Mouse (Mus musculus) heart, postnatal 10 days (tissue): ENCODE data around the gene Gpam. TPM values are rescaled to one million over a fixed set of nuclear protein-coding genes. Genes with fewer than 3 reads are reported as not detected.

Experiments
- DNase-seq, 2 experiments: peaks; one replicate each; pipeline ENCODE4 v3.0.0; 2021
- intact Hi-C: fragments of 180-260 bp; cut with DNase I; formaldehyde crosslinking; loops from one replicate; pipeline ENCODE4 v1.15.1; 2025
- total RNA-seq, 2 experiments: library from RNA; stranded (reverse); gene quantifications; 2 replicates each; pipeline ENCODE4 v1.2.3; 2021

Gene Gpam
- total RNA-seq, 2 experiments from 2014 or later, result 128 to 164 TPM

DNA sequence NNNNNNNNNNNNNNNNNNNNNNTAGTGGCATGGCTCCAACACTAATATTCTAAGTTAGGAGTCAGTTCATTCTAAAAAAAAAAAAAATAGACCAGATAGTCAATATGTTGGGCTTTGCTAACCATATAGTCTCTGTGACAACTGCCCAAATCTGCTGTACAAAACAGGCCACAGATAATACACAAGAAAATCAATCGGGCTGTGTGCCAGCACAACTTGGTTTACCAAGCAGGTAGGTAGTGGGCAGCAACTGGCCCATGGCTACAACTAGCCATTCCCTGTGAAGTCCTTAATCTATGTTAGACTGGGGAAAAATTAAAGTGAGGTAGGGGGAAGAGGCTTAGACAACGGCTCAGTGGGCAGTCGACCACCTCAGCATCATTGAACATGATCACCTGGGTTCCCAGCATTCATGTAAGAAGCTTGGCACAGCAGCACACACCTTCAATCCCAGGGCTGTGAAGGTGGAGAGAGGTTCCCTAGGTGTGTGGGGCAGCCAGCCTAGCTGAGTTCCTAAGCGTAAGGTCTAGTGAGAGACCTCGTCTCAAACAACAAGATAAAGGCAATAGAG, 12.1 kb downstream of the Gpam start:
- DNase-seq, result no peak
- intact Hi-C loops, result no loop called here

DNA sequence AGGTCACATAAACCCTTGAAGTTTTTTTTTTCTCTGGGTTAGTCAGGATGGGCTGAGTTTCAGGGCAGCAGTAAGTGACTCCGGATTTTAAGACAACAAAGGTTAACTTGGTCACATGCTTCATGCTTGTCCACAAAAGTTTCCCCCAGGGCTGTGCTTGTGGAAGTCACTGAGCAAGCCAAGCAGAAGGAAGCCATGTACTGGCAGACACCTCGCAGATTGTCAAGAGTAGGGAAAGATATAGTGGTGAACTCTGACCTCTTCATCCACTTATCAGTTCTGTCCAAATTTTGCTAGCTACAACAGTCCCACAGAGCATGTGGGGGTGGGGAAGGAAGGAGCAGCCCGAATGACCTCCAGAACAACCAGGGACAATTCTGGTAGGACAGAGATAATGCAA, 19.1 kb downstream of the Gpam start:
- intact Hi-C loops, result loop anchor here (10.0 kb wide), 1 partner anchor 197 kb away; no protein-coding TSS in a partner anchor
- no peak for DNase-seq

DNA sequence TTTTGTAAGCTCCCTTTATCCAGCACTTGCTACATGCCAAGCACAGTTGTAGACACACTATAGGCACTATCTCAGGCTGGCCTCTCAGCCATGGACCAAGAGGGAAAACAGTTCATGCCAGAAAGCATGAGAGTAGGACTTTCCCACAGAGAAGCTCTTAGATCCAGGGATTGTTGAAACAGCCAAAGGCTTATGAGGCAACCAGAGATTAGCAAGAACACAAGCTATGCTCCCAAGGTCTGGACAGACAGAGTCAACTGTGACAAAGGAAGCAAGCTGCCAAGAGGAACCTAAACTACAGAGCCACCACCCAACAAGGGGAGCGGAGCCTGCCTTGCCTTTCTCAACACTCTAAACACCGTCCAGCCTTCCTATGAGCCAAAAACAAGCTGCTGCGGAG, 21.1 kb downstream of the Gpam start:
- intact Hi-C loops, result loop anchor here (10.0 kb wide), 1 partner anchor 199 kb away; no protein-coding TSS in a partner anchor
- peak in 1 of 2 experiments; percentile 35 for DNase-seq

DNA sequence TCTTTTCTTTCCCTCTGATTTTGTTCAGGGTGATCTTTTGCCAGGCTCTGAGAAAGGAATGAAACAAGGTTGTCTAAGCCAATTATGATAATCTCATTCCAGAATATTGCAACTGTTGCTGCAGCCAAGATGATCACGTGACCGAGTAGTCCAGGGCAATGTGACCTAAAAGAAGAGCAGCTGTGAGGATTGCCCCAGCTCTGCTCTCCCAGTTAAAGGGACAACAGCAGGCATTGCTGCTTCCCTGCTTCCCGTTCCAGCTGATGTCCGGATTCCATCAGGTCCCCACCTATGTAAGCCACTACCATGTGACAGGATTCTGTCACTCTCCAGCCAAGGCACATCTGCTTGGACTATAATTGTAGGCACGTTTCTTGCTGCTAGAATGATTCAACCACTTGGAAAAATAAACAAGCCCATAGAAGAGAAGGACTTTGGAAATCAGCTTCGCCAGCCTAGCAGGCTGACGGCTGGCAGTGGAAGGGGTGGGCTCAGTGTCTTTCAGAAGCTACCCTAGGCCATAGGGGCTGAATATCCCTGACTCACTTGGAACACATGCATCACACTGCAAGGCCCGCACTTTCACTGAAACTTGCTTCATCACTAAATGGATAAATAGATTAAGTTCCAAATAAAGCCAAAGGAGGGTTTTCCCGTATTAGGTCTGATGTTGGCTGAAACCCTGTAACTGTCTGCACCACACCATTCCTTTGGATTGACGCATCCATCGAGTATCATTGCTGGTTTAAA, 23.8 kb downstream of the Gpam start:
- peak; percentile 90 for DNase-seq
- intact Hi-C loops, result loop anchor here (10.0 kb wide), 1 partner anchor 202 kb away; no protein-coding TSS in a partner anchor

DNA sequence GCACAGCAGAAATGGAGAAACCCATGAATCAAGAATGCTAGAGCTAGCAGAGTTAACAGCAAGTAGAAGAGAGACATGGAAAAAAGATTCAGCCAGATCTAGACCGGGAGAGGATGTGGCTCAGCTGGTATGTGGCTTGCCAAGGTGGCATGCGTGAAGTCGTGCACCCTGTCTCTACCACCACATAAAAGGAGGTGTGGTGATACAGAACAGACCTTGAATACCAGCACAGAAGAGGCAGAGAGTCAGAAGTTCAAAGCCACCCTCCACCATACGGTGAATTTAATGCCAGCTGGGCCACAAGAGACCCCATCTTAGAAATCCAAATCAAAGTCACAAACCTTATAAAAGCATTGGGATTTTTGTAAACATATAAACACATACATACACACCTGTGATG, 25.4 kb downstream of the Gpam start:
- no peak for DNase-seq
- intact Hi-C loops, result loop anchor here (10.0 kb wide), 1 partner anchor 203 kb away; no protein-coding TSS in a partner anchor

DNA sequence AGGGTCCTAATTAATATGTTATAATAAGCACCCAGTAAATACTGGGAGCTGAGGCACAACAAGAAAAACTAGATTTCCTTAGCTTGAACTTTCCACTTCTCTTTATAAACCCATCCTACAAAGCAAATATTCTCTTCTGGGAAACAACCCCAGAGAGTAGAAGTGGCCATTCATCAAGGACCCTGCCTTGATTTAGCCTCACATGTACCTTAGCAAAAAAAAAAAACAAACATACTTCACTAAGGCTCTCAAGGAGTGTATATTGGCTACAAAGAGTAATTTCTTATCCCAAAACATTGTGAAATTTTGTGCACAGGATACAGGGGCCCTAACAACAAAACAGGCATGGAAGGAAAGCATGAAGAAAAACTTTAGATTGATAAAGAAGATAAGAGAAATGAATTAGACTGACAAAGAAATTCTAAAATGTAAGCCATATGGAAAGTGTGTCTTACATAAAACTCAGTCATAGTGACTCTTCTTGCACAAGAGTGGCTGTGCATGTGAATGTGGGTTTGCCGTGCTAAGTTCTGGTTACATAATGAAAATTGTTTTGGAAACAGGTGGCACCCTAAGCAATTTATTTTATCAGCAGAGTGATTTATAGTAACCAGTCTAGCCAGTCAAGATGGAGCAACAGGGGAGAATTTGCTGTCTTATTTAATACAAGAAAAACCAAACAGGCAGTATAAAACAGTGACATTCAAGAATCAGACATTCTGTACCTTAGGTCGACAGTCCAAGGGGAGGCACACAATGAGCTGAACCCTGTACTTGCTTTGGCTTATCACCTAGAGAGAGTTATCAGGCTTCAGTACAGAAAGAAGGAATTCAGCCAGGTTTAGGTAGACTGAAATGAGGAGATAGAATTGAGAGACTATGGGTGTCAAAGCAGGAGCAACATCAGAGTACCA, 26.6 kb downstream of the Gpam start:
- intact Hi-C loops, result loop anchor here (10.0 kb wide), 1 partner anchor 204 kb away; no protein-coding TSS in a partner anchor
- no peak for DNase-seq

DNA sequence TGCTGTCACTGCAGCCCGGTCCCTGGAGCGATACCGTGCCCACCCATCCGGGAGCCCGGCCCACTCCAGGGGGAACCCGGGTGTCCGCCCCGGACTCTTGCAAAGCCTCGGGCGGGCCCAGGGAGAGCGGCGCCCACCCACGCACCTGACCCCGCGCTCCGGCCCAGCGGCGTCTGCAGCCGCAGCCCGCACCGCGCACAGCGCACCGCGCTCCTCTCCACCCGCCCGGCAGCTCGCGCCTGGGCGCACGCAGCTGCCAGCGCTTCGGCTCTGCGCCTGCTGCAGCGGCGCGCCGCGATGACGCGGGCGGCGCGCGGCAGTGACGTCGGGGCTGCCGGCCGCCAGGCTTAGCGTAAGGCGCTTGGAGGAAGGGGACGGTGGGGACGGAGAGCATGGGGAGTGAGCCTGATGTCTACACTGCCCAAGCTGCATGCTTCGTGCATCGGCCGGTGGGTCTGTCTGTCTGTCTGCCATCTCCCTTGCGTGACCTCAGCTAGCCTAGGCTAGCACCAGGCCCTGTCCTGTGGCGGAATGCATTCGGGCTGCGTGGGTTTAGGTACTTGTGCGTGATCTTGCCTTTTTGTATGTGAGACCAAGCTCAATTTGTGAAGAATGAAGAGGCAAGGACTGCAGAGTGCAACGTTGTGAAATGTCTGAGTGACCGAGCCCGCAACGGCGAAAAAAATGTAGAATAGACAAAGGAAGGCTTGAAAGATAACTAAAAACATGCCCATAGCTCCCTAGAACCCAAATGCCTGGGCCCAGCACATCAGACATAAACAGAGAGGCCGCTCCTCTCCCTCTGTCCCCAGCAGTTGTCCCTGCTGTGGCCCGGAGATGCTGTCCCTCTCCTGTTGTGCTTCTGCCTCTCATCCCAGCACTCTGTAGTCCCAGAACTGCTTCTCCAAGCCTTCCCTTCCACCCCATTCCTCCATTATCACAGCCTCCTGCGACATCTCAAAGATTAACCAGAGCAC, 27.6 kb downstream of the Gpam start:
- intact Hi-C loops, result loop anchor here (10.0 kb wide), 1 partner anchor 205 kb away; no protein-coding TSS in a partner anchor
- peak; percentile 88 to 89 for DNase-seq

DNA sequence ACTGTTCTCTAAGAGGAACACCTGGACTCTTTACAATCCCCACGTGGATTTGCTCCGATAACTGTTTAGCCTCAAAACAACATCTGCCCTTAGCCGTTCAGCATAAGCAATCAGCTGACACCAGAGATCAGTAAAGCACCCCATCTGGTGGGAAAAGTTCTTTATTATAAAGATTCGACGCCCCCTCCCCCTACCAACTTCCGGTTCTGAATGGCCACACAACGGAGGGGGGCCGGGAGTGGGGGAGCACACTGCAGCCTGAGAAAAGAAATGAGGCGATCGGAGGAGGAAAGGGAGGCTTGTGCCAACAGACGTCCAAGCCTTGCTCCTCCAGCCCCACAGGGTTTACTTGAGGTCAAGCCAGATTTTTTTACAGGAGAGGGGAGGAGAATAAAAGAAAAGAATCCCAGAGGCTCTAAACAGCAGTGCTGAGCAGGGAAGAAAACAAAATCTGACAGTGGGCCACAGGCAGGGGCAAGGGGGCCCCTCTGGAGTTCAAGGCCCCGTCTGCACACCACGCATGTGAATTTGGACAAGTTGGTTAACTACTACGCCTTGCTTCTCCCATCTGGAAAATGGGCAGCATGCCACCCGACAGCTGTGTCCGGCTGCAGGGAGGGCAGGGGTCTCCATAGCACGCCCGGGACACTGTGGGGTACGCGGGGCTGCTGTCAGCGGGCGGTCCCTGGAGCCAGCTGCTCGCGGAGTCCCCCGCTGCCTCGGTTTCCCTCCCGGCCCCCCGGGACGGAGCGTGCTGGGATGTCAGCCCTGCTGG, 28.4 kb downstream of the Gpam start:
- intact Hi-C loops, result no loop called here
- DNase-seq, result peak; percentile 74 to 75

DNA sequence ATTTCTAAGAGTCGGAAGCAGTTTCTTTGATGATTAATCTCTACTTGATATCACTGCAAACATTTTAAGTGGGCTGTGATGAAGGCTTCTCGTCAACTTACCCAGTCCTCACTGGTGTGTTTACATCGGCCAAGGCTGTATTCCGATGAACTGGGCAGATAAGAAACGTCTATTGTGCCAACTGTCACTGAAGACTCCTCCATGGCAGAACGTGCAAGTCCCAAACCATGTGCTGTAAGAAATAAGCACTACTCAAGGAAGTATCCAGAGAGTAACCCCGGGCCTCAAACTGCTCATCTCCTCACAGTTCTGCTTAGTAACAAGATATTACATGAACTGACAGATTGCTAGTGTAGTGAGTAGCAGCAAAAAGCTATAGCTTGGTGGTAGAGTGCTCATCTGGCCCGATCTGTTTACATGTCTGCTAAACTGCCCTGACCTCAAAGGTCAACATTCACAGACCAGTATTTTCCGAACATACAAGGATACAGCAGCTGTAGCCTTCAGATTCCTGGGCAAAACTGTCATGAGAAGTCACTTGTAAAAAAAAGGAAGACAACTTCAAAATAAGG, 29.6 kb downstream of the Gpam start:
- intact Hi-C loops, result no loop called here
- no peak for DNase-seq

DNA sequence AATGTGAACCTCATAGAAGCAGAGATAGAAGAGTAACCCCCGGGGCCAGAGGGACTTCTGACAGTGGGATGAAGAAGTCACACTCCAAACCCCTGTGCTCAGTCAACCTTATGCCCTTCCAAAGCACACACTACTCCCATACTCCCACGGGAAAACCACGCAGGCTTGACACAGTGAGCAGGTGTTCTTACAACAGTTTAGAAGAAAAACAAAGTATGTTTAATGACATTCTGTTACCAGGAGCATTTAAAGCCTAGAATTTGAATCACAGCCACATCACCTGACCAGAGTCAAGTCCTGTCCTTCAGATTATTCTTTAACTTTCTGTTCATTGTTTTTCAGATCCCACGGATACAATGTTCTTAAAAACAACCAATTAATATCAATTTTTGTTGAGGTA, 30.4 kb downstream of the Gpam start:
- intact Hi-C loops, result no loop called here
- DNase-seq, result no peak

DNA sequence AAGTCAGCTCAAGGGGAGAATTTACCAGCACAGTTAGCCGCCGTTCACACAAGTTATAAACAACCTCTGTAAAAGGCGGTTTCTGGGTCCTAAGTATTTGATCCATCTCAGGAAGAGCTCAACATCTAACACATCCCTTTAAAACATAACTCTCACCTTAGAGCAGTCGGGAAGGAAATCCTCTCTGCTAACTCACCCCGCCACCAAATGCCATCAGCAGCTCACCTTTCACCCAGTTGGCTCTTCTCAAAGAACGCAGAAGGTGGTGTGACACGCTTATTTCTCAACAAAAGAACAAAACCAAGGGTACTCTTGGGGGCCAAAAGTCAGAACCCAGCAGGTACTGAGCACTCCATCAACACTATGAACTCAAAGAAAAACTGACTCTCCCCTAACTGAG, 31.5 kb downstream of the Gpam start:
- intact Hi-C loops, result no loop called here
- peak; percentile 44 to 58 for DNase-seq

DNA sequence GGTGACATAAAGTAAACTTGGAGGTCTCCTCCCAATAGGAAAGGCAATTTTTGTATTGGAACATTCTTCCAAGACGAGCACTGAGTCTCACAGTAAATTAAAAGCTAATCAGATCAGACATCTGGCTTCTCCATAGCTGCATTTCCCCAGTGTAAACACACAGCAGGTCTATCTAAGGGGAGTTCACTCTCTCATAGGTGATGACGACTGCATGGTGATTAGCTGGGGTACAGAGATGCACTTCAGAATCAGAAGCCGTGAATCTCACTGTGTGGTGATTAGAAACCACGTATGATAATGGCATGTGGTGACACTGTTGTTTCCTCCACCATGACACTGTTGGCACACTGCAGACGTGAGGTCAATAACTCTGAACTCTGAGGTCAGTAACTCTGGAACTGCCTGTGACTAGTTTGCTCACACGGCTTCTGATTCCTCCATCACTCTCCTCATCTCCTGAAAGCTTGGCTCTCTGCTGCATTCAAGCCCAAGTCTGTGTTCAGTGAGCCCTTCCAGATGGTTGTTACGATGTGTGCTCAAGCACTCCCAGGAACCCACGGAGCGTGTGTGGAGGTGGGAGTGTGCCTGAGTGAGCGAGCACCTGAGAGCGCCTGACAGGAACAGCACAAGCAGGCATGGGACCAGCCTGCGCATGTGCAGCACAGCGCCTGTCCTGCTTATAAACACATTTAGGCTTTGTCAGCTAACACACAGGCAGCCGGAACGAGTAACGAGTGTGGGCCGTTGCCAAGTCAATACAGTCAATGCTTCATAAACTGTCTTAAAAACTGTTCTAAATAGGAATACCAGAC, 35.2 kb downstream of the Gpam start:
- intact Hi-C loops, result loop anchor here (5.0 kb wide), 1 partner anchor 105 kb away; no protein-coding TSS in a partner anchor
- DNase-seq, result no peak

DNA sequence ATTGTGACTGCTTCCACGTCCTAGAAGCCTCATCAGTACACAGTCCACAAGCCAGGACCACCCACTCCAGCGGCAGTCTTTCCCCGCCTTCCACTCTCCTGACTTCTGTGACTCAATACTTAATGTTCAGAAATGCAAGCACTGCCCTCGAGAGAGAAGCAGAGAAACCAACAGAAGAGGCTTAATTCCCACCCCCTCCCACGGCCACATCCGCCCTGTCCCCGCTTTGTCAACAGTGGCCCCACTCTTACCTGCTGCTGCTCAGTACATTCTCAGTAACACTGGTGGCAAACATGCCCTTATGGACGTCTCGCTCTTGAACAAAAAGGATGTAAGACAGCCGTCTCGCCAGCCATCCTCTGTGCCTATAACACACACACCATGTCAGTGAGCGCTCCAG, 36.2 kb downstream of the Gpam start:
- intact Hi-C loops, result loop anchor here (5.0 kb wide), 1 partner anchor 106 kb away; no protein-coding TSS in a partner anchor
- no peak for DNase-seq

DNA sequence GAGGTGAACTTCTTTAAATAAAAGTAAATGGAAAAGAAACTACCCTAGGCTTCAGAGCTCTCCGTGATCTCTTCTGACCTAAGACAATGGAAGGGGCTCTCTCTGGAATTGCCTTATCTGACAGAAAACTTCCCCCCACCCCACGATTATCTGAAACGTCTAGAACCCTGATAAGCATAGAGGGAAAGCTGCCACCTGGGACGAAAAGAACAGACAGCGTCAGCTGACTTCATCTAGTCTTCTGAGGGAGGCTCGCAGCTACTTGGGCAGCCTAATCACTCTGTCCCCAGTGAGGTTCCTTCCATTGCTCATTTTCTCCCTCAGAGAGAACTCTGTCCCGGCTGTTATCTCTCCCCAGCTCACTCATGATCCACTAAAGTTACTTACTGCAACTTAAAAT, 36.9 kb downstream of the Gpam start:
- intact Hi-C loops, result loop anchor here (5.0 kb wide), 1 partner anchor 107 kb away; no protein-coding TSS in a partner anchor
- DNase-seq, result no peak

DNA sequence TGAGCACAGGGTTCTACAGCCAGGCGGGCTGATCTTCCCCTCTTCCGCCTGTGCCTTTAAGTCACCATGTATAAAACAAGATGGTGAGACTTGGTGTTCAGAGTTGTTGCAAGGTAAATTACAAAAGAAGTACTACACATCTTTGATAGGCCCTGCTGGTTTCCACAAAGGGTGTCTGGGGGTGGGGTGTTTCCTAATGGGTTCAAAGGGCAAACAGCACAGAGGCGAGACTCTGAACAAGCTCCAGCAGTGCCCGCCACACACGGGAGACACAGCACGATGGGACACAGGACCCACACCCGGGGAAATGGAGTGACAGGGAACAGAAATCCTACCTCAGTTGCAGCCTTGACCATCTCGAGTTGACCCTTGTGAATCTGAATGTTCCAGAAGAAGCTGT, 39.3 kb downstream of the Gpam start:
- no peak for DNase-seq
- intact Hi-C loops, result no loop called here

DNA sequence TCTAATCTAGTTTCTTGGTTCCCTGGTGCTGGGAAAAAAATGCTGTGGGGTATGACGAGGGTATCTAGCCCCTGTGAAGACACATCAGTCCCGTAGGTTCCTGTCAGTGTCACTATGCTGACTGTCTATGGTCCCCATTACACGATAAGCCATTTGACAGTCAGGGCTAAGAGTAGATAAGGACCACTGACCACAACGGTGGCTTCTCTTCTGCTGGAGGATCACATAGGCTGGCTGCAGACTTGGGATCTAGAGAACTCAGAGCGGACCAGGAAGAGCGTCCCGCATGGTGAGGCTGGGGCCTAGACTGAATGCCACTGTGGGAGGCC, 41.2 kb downstream of the Gpam start:
- intact Hi-C loops, result no loop called here
- no peak for DNase-seq

DNA sequence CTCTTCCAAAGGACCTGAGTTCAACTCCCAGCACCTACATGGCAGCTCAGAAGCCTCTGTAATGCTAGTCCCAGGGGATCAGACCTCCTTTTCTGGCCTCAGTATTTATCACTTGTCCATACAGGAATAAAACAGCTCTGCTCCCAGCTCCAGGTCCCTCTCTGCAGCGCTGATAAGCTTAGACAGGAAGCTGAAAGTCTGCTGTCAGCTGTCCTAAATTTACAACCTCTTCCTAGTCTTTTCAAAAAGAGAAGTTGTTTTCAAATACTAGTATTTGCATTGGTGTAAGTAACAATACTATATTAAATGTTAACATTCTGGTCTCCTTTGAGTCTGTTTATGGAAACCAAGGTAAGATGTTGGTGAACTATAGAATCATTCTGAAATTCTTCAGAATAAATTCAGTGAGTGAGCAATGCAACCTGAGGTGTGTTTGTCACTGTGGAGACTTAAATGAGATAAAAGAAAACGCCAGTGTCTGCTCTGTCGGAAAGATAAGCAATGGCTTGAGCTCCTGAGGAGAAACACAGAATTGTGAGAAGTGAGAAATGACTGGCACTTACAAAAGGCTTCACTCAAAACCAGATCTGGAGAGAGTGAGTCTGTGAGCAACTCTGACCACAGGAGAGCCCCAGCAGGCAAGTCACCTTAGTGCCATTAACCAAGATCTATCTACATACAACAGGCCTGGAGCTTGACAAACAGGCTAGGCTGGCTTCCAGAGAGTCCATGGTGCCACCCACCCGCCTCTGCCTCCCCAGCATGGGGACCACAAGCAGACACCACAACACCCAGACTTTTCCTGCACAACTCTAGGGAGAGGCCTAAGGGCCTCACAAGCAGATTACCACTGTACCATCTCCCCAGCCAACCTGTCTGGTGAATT, 41.8 kb downstream of the Gpam start:
- DNase-seq, result no peak
- intact Hi-C loops, result no loop called here
